Mouse (Mus musculus) lung, postnatal 36 days (tissue): ENCODE measurements at regions not wholly inside any gene's neighbourhood (a gene's known extent, or its start where the extent isn't known, plus 50 kb on each side); places are given as distances from the start of the nearest gene placed in this dataset.

ENCODE experiments used
- DNase-seq: peaks from one replicate; pipeline ENCODE4 v3.0.0; 2022; ENCODE audit warnings: mixed read lengths

GRCm38 (mm10) chr12:22745556-22745955 lies 1034.5 kb downstream of the Gm10330 start:
- DNase-seq = peak; percentile 24

- peak; percentile 0 for DNase-seq
These were observed 1035.0 kb downstream of the Gm10330 start for GRCm38 (mm10) chr12:22745067-22745466.
